Mouse (Mus musculus): ENCODE data around the gene Klc3. TPM values are rescaled to one million over a fixed set of nuclear protein-coding genes. Genes with fewer than 3 reads are reported as not detected.

Gene Klc3
- polyA plus RNA-seq, 1 experiment from 2014 or later = 4.8 TPM

MicroRNAs encoded within 50 kb of the gene (microRNA counts, 519-probe panel; counts per million panel counts)
- microRNA mmu-miR-343 = 209 counts per million, percentile 61 among the panel's probes with 10 or more counts

Small RNA genes within 50 kb of the gene (microRNA-seq; reads per million reads assigned to microRNA genes)
- not detected for gene Mir343

Other genes starting within 250 kb of the Klc3 start
- 9.9 and 14.6 TPM in 2 replicates for gene Gipr, start 238.0 kb downstream of the Klc3 start, polyA plus RNA-seq (2015; fragmentation: Nextera tagmentation; extraction: Ambion mirVana)
- gene Eml2, start 227.7 kb downstream of the Klc3 start, polyA plus RNA-seq (2015; fragmentation: Nextera tagmentation; extraction: Ambion mirVana) = 15.8 and 20.6 TPM in 2 replicates
- 1.7 and 1.8 TPM in 2 replicates for gene Gpr4, start 191.6 kb downstream of the Klc3 start, polyA plus RNA-seq (2015; fragmentation: Nextera tagmentation; extraction: Ambion mirVana)
- gene Opa3, start 175.8 kb downstream of the Klc3 start, polyA plus RNA-seq (2015; fragmentation: Nextera tagmentation; extraction: Ambion mirVana) = 35.2 and 38.4 TPM in 2 replicates
- 81.2 and 81.7 TPM in 2 replicates for gene Vasp, start 132.3 kb downstream of the Klc3 start, polyA plus RNA-seq (2015; fragmentation: Nextera tagmentation; extraction: Ambion mirVana)
- gene Ppm1n, start 124.0 kb downstream of the Klc3 start, polyA plus RNA-seq (2015; fragmentation: Nextera tagmentation; extraction: Ambion mirVana) = not detected in 2 replicates
- 26.1 and 29.3 TPM in 2 replicates for gene Rtn2, start 121.5 kb downstream of the Klc3 start, polyA plus RNA-seq (2015; fragmentation: Nextera tagmentation; extraction: Ambion mirVana)
- 0.14 and 0.16 TPM in 2 replicates for gene Fosb, start 94.1 kb downstream of the Klc3 start, polyA plus RNA-seq (2015; fragmentation: Nextera tagmentation; extraction: Ambion mirVana)
- gene Ercc1, start 59.3 kb downstream of the Klc3 start, polyA plus RNA-seq (2015; fragmentation: Nextera tagmentation; extraction: Ambion mirVana) = 62.6 and 62.7 TPM in 2 replicates
- 17.4 and 19.8 TPM in 2 replicates for gene Cd3eap, start 44.6 kb downstream of the Klc3 start, polyA plus RNA-seq (2015; fragmentation: Nextera tagmentation; extraction: Ambion mirVana)
- gene Ppp1r13l, start 44.4 kb downstream of the Klc3 start, polyA plus RNA-seq (2015; fragmentation: Nextera tagmentation; extraction: Ambion mirVana) = 12.8 and 13.0 TPM in 2 replicates
- gene Ercc2, start 22.1 kb downstream of the Klc3 start, polyA plus RNA-seq (2015; fragmentation: Nextera tagmentation; extraction: Ambion mirVana) = 11.8 and 12.2 TPM in 2 replicates
- gene Ckm, start 672 bp upstream of the Klc3 start, polyA plus RNA-seq (2015; fragmentation: Nextera tagmentation; extraction: Ambion mirVana) = 284 and 345 TPM in 2 replicates
- 6.5 and 7.5 TPM in 2 replicates for gene Mark4, start 54.7 kb upstream of the Klc3 start, polyA plus RNA-seq (2015; fragmentation: Nextera tagmentation; extraction: Ambion mirVana)
- 1.1 and 1.2 TPM in 2 replicates for gene Exoc3l2, start 59.2 kb upstream of the Klc3 start, polyA plus RNA-seq (2015; fragmentation: Nextera tagmentation; extraction: Ambion mirVana)
- gene Bloc1s3, start 104.3 kb upstream of the Klc3 start, polyA plus RNA-seq (2015; fragmentation: Nextera tagmentation; extraction: Ambion mirVana) = 1.5 TPM in 2 replicates
- gene Trappc6a, start 104.3 kb upstream of the Klc3 start, polyA plus RNA-seq (2015; fragmentation: Nextera tagmentation; extraction: Ambion mirVana) = 71.4 and 77.4 TPM in 2 replicates
- gene Nkpd1, start 113.7 kb upstream of the Klc3 start, polyA plus RNA-seq (2015; fragmentation: Nextera tagmentation; extraction: Ambion mirVana) = 0.06 TPM in 1 of 2 replicates, not detected in the other
- gene Ppp1r37, start 159.0 kb upstream of the Klc3 start, polyA plus RNA-seq (2015; fragmentation: Nextera tagmentation; extraction: Ambion mirVana) = 15.0 and 17.2 TPM in 2 replicates
- 0.12 and 0.32 TPM in 2 replicates for gene Zfp296, start 173.2 kb upstream of the Klc3 start, polyA plus RNA-seq (2015; fragmentation: Nextera tagmentation; extraction: Ambion mirVana)
- gene Gemin7, start 173.5 kb upstream of the Klc3 start, polyA plus RNA-seq (2015; fragmentation: Nextera tagmentation; extraction: Ambion mirVana) = 114 and 134 TPM in 2 replicates
- 30.8 and 31.8 TPM in 2 replicates for gene Clasrp, start 200.4 kb upstream of the Klc3 start, polyA plus RNA-seq (2015; fragmentation: Nextera tagmentation; extraction: Ambion mirVana)
- gene Relb, start 225.3 kb upstream of the Klc3 start, polyA plus RNA-seq (2015; fragmentation: Nextera tagmentation; extraction: Ambion mirVana) = 5.6 and 6.2 TPM in 2 replicates

Measured in heart, embryonic 13.5 days (tissue).